Mouse (Mus musculus): Measurements from ENCODE around the gene Vmn1r21. TPM values are rescaled to one million over a fixed set of nuclear protein-coding genes. Genes with fewer than 3 reads are reported as not detected.

Gene Vmn1r21
- polyA plus RNA-seq, 1 experiment from 2014 or later: not detected

Other genes starting within 250 kb of the Vmn1r21 start
- 20.4 and 21.4 TPM in 2 replicates for gene Pyurf, start 158.3 kb downstream of the Vmn1r21 start, polyA plus RNA-seq (2015; fragmentation: Nextera tagmentation; extraction: Ambion mirVana)
- 15.8 and 15.9 TPM in 2 replicates for gene Lancl2, start 147.8 kb downstream of the Vmn1r21 start, polyA plus RNA-seq (2015; fragmentation: Nextera tagmentation; extraction: Ambion mirVana)
- gene Vopp1, start 25.2 kb downstream of the Vmn1r21 start, polyA plus RNA-seq (2015; fragmentation: Nextera tagmentation; extraction: Ambion mirVana): 23.5 and 24.9 TPM in 2 replicates
- gene Vmn1r22, start 57.7 kb upstream of the Vmn1r21 start, polyA plus RNA-seq (2015; fragmentation: Nextera tagmentation; extraction: Ambion mirVana): not detected in 2 replicates
- gene Vmn1r23, start 76.5 kb upstream of the Vmn1r21 start, polyA plus RNA-seq (2015; fragmentation: Nextera tagmentation; extraction: Ambion mirVana): not detected in 2 replicates
- gene Vmn1r24, start 111.2 kb upstream of the Vmn1r21 start, polyA plus RNA-seq (2015; fragmentation: Nextera tagmentation; extraction: Ambion mirVana): not detected in 2 replicates
- not detected in 2 replicates for gene Vmn1r25, start 130.5 kb upstream of the Vmn1r21 start, polyA plus RNA-seq (2015; fragmentation: Nextera tagmentation; extraction: Ambion mirVana)
- not detected in 2 replicates for gene Vmn1r26, start 164.8 kb upstream of the Vmn1r21 start, polyA plus RNA-seq (2015; fragmentation: Nextera tagmentation; extraction: Ambion mirVana)